Mouse (Mus musculus) adipose tissue, adult 10 weeks (tissue): ENCODE results near the gene Gm12569. TPM values are rescaled to one million over a fixed set of nuclear protein-coding genes. Genes with fewer than 3 reads are reported as not detected.

Source experiments
- polyA plus RNA-seq: library from polyadenylated mRNA; stranded (reverse); fragments of 350-450 nt; fragmentation: Illumina TruSeq; extraction: RNeasy Lipid Tissue Mini Kit (QIAGEN cat#74804); gene quantifications from one replicate; pipeline ENCODE4 v1.2.3, GENCODE M21; 2014; ENCODE audit warnings: low read depth, low replicate concordance

The Gm12569 gene
- polyA plus RNA-seq, result not detected

GRCm38 (mm10) chr11:51220308-51220707 lies at the start of gene Gm12569:
Gm12569 (plus strand) TSS chr11:51220473.

GRCm38 (mm10) chr11:51261680-51262219 lies 41.5 kb downstream of the Gm12569 start, which contains the start of gene Clk4:
Clk4 (plus strand) TSS chr11:51261730.

DNA sequence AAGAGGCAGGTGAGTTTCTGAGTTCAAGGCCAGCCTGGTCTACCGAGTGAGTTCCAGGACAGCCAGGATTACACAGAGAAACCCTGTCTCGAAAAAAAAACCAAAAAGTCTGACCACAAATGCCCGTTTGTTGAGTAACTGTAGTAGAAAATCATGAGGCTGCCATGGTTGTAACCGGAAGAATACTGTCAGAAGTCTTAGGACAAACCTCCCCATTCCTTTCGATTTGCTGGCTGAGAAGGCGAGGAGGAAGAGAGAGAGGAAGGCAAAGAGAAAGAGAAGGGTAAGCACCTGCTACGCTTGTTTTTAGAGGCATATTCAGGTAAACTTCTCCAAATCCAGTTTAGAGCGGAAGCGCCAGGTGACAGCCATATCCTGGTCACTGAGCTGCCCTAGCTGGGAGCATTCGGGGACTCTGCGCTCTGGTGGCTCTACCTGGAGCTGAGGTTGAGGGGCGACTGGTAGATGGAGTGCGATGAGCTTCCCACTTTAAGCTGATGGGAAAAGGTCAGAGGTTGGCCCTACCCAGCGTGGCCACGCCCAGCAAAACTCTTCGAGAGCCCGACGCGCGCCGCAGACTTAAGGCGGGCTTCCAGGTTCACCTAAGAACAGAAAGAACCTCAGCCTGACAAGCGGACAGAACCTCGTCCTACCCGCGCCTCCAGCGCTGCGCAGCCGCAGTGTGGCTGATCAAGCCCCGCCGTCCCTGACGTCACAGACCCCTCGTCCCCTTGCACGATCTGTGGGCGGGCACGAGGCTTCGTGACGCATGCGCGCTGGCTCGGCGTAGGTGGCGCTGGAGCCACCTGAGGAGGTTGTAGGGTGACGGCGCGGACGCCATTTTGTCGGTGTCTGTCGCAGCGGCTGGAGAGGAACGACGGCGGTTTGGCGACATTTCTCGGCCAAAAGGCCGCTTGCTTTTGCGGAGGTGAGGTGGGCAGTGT lies 42.3 kb downstream of the Gm12569 start, which contains the start of gene BC049762:
BC049762 (minus strand) TSS at position 705 of the 944 bp plus-strand sequence.

Other genes starting within 250 kb of the Gm12569 start
- gene Olfr1377, start 238.5 kb upstream of the Gm12569 start, polyA plus RNA-seq, result not detected
- gene Olfr51, start 216.9 kb upstream of the Gm12569 start, polyA plus RNA-seq, result not detected
- not detected for gene Olfr54, start 206.2 kb upstream of the Gm12569 start, polyA plus RNA-seq
- gene Olfr1375, start 172.4 kb upstream of the Gm12569 start, polyA plus RNA-seq, result not detected
- gene Zfp354a, start 161.2 kb upstream of the Gm12569 start, polyA plus RNA-seq, result 3.1 TPM
- gene Clk4, start 41.3 kb downstream of the Gm12569 start, polyA plus RNA-seq, result 101 TPM
- 4.5 TPM for gene BC049762, start 42.6 kb downstream of the Gm12569 start, polyA plus RNA-seq
- gene Col23a1, start 69.4 kb downstream of the Gm12569 start, polyA plus RNA-seq, result 9.0 TPM